Mouse (Mus musculus) kidney, postnatal 36 days (tissue): ENCODE results near the gene Zbtb22.

Source experiments
- DNase-seq, 2 experiments: peaks; one replicate each; pipeline ENCODE4 v3.0.0; 2021 to 2022; ENCODE audit warnings: mixed read lengths in 2 of 2

Zbtb22 gene

GRCm38 (mm10) chr17:33948905-33949537 lies 33.3 kb downstream of the Zbtb22 start:
- DNase-seq, result no peak

- DNase-seq, result no peak
Measured at GRCm38 (mm10) chr17:33950131-33950625, 34.5 kb downstream of the Zbtb22 start.

GRCm38 (mm10) chr17:33951021-33951946 lies 35.6 kb downstream of the Zbtb22 start, which contains the start of gene B3galt4:
Gene B3galt4 (minus strand): TSS chr17:33951488.
- peak; percentile 81 to 90 for DNase-seq

GRCm38 (mm10) chr17:33952015-33952414 lies 36.3 kb downstream of the Zbtb22 start:
- peak in 1 of 2 experiments; percentile 4 for DNase-seq

- no peak for DNase-seq
Measured at GRCm38 (mm10) chr17:33952879-33953278, 37.2 kb downstream of the Zbtb22 start.

GRCm38 (mm10) chr17:33953310-33953709 lies 37.6 kb downstream of the Zbtb22 start:
- DNase-seq, result no peak

- DNase-seq, result no peak
Measured at GRCm38 (mm10) chr17:33953961-33954565, 38.4 kb downstream of the Zbtb22 start.

- DNase-seq, result no peak
Measured at GRCm38 (mm10) chr17:33954646-33955554, 39.2 kb downstream of the Zbtb22 start.

GRCm38 (mm10) chr17:33955555-33956214 lies 40.0 kb downstream of the Zbtb22 start, which contains the start of the genes Vps52 and Rps18:
Gene Vps52 (plus strand): TSS chr17:33955812.
Gene Rps18 (minus strand): TSS chr17:33956001.
- DNase-seq, result peak; percentile 95 to 97

GRCm38 (mm10) chr17:33956336-33956735 lies 40.6 kb downstream of the Zbtb22 start:
- DNase-seq, result no peak

GRCm38 (mm10) chr17:33957493-33957892 lies 41.8 kb downstream of the Zbtb22 start:
- DNase-seq, result no peak

- DNase-seq, result no peak
Measured at GRCm38 (mm10) chr17:33958451-33958850, 42.7 kb downstream of the Zbtb22 start.

GRCm38 (mm10) chr17:33959135-33959534 lies 43.4 kb downstream of the Zbtb22 start:
- DNase-seq, result no peak

- DNase-seq, result no peak
Measured at GRCm38 (mm10) chr17:33959948-33960347, 44.2 kb downstream of the Zbtb22 start.

GRCm38 (mm10) chr17:33962876-33963275 lies 47.2 kb downstream of the Zbtb22 start:
- no peak for DNase-seq

- DNase-seq, result no peak
Measured at GRCm38 (mm10) chr17:33965082-33965845, 49.6 kb downstream of the Zbtb22 start.

GRCm38 (mm10) chr17:33965846-33966550 lies 50.3 kb downstream of the Zbtb22 start:
- DNase-seq, result no peak

GRCm38 (mm10) chr17:33968489-33968888 lies 52.8 kb downstream of the Zbtb22 start:
- peak; percentile 86 to 89 for DNase-seq
